Mouse (Mus musculus): Measurements from ENCODE around the gene Rapgef1.

DNA sequence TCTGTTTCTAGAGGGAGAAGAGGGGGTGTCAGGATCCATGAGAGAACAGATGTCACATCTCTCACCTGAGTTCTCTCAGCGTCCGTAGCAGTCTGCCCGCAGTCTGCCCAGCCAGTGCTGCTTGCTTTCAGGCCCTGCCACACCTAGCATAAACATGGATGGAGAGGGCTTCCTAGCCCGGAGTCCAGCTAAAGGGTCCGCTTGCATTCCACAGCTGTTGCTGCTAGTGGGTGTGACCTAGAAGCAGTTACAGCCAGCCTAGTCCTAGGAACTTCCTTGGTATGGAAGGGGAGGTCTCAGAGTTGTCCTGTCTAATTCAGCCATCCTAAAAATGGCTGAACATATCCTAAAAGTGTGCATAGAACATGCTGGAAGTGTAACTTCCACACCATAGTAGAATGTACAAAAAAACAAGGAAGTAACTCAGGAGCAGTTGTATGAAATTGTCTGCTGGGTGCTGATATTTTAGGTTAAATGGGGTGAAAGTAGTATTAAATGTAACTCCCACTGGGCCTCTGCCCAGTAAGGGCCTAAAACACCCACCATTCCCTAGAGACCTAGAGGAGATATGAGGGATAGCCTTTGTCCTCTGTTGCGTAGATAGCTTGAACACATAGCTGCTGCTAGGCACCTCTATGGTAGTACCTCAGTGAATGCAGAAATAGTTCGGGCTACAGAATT, 48.6 kb downstream of the Rapgef1 start:
- TF ChIP-seq POLR2A (IDR thresholded peaks at IDR 0.05; ENCODE audit: borderline replicate concordance, control insufficient read depth, low read depth, low read length) (no peak), CTCF (IDR thresholded peaks at IDR 0.05; ENCODE audit: control insufficient read depth, insufficient read depth, low read length) (no peak)
